Mouse (Mus musculus) hindbrain, embryonic 12.5 days (tissue): ENCODE measurements around the gene Zbtb9. TPM values are rescaled to one million over a fixed set of nuclear protein-coding genes. Genes with fewer than 3 reads are reported as not detected.
A peak's percentile ranks its signal among the peaks of the same experiment; 100 is the strongest.

Experiments used
- ATAC-seq: fragments of 200-750 bp; cut with Nextera tagmentation; 2 replicates; pipeline ENCODE4 v1.8.0; 2017; ENCODE audit warnings: moderate TSS enrichment; ENCODE audit not compliant: low FRiP score
- H3K27ac ChIP-seq: fragments of 300-500 bp; sonication (generic); 2 replicates; pipeline ENCODE4 v1.5.1; 2016; ENCODE audit warnings: mild to moderate bottlenecking
- H3K27me3 ChIP-seq: fragments of 300-500 bp; sonication (generic); 2 replicates; pipeline ENCODE4 v1.6.1; 2016; ENCODE audit warnings: mild to moderate bottlenecking
- H3K36me3 ChIP-seq: fragments of 300-500 bp; sonication (generic); 2 replicates; pipeline ENCODE4 v1.6.1; 2016; ENCODE audit warnings: mild to moderate bottlenecking
- H3K4me1 ChIP-seq: fragments of 300-500 bp; sonication (generic); 2 replicates; pipeline ENCODE4 v1.6.1; 2016
- H3K4me2 ChIP-seq: fragments of 300-500 bp; sonication (generic); replicated peaks from 2 replicates; pipeline ENCODE4 v1.6.1; 2016; ENCODE audit warnings: mild to moderate bottlenecking
- H3K4me3 ChIP-seq: fragments of 300-500 bp; sonication (generic); 2 replicates; pipeline ENCODE4 v1.5.1; 2016; ENCODE audit warnings: mild to moderate bottlenecking
- H3K9ac ChIP-seq: fragments of 300-500 bp; sonication (generic); 2 replicates; pipeline ENCODE4 v1.6.1; 2016; ENCODE audit warnings: mild to moderate bottlenecking, moderate library complexity
- H3K9me3 ChIP-seq: fragments of 300-500 bp; sonication (generic); replicated peaks from 2 replicates; pipeline ENCODE4 v1.6.1; 2016; ENCODE audit warnings: mild to moderate bottlenecking
- WGBS: fragments of 180-500 bp; shearing (Covaris S2); methylation state at CpG from one replicate; pipeline ENCODE4 v1.1.7; 2016; 5-methylcytosine and 5-hydroxymethylcytosine counted together
- polyA plus RNA-seq: library from polyadenylated mRNA; unstranded; fragments of >200 nt; fragmentation: Nextera tagmentation; extraction: Ambion mirVana; gene quantifications from 2 replicates; pipeline ENCODE4 v1.2.1, GENCODE M21; 2016

Zbtb9 gene
- polyA plus RNA-seq, 1 experiment from 2014 or later, result 19.4 TPM

DNA sequence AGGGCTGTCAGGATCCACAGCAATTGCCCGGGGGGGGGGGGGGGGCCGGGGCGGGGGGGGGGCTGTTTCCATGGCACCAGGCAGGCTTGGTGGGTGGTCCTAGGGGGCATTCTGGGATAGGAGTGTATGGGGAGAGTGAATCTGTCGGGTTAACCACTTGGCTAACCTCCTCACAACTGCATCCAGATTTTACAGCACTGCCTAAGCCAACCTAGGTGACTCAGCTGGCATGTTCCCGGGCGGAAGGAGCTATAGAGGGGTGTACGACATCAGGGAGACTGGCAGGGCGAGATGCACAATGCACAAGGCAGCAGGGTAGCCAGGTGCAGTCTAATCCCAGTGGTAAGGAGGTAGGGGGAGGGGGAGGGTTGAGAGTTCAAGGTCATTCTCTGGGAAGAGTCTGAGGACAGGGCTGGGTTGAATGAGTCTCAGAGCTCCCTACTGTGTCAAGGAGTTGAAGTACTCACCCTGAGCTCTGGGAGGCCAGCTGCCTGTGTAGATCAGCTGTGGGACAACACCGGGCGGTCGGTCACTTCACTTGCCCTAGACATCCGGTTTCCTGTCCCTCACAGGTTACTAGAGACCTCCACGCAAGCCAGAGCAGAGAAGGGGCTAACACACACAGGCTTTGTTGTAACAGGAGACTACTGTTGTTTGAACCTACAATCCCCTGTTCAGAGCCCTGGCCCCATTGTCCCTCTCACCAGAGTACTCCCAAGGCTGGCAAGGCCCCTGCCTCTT is 68.2 kb downstream of the Zbtb9 start:
- peak overlapping the region; percentile 14; the same call in 1 of the 2 replicates for H3K9ac ChIP-seq
- H3K4me3 ChIP-seq, result no peak overlapping the region
- peak overlapping the region; percentile 67 for H3K27ac ChIP-seq
- WGBS, result 36% methylated on average over 13 of the region's 13 CpGs
- peaks cover 42% of the 10 kb centered on the region for H3K4me1 ChIP-seq
- peak; percentile 31 for ATAC-seq
- H3K4me2 ChIP-seq, result no peak overlapping the region
- H3K27me3 ChIP-seq, result 0 out of 2 replicates have a peak, but pooled peaks cover 5% of the 10 kb centered on the region
- no peaks in the 10 kb centered on the region for H3K9me3 ChIP-seq
- no peaks in the 10 kb centered on the region for H3K36me3 ChIP-seq

DNA sequence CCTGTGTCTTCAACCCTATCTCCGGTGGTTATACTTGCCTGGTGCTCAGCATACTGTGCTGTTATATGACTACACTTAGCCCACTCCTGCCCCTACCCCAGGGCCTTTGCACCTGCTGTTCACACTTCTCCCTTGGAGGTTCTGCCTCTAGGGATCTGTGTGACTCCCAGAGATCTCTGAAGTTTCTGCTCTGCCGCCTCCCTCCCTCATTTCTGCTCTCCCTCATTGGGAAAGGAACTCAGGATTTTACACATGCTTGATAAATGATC is 68.8 kb downstream of the Zbtb9 start:
- 89% methylated on average over 2 of the region's 2 CpGs for WGBS
- Histone ChIP-seq H3K9ac (no peak overlapping the region), H3K36me3 (no peaks in the 10 kb centered on the region)

DNA sequence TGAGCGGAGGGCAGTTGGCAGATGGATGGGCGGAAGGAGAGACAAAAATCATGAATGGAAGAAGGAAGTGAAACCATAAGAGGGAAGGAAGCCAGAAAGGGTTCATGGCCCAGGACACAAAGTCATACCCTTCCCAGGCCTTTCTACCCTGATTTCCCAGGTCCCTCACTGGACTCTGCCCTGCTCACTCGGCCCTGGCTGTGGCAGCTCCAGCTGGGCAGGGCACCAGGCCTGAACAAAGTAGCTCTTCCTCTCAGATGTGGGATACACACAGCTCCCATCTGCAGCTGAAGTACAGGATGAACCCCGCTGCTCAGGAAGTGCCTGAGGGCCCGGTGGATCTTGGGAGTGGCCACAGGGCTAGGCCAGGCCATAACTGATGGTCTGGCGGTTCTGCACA is 69.9 kb downstream of the Zbtb9 start:
- ATAC-seq, result no peak
- no peaks in the 10 kb centered on the region for H3K36me3 ChIP-seq
- WGBS, result 60% methylated on average over 6 of the region's 6 CpGs
- H3K4me1 ChIP-seq, result peaks cover 39% of the 10 kb centered on the region
- no peak overlapping the region for H3K9ac ChIP-seq
- no peak overlapping the region for H3K4me3 ChIP-seq
- no peak overlapping the region for H3K27ac ChIP-seq
- no peak overlapping the region for H3K4me2 ChIP-seq
- 0 out of 2 replicates have a peak, but pooled peaks cover 5% of the 10 kb centered on the region for H3K27me3 ChIP-seq
- no peaks in the 10 kb centered on the region for H3K9me3 ChIP-seq

More for the DNA sequence above, 68.8 kb downstream of the Zbtb9 start:
- Histone ChIP-seq H3K4me2 (no peak overlapping the region), H3K27me3 (0 out of 2 replicates have a peak, but pooled peaks cover 5% of the 10 kb centered on the region), H3K9me3 (no peaks in the 10 kb centered on the region), H3K27ac (no peak overlapping the region), H3K4me3 (no peak overlapping the region), H3K4me1 (peaks cover 39% of the 10 kb centered on the region)
- ATAC-seq, result no peak

GRCm38 (mm10) chr17:27045164-27045563 is 72.2 kb downstream of the Zbtb9 start:
- Histone ChIP-seq H3K4me3 (no peak overlapping the region), H3K36me3 (no peaks in the 10 kb centered on the region), H3K4me2 (no peak overlapping the region), H3K9ac (no peak overlapping the region), H3K27me3 (no peaks in the 10 kb centered on the region), H3K9me3 (no peaks in the 10 kb centered on the region), H3K4me1 (peaks cover 20% of the 10 kb centered on the region), H3K27ac (no peak overlapping the region)
- WGBS, result 89% methylated on average over 6 of the region's 6 CpGs
- ATAC-seq, result no peak

GRCm38 (mm10) chr17:27047762-27048444 is 74.9 kb downstream of the Zbtb9 start:
- Histone ChIP-seq H3K4me3 (no peak overlapping the region), H3K4me2 (no peak overlapping the region), H3K9me3 (no peaks in the 10 kb centered on the region), H3K9ac (no peak overlapping the region), H3K36me3 (no peaks in the 10 kb centered on the region), H3K27me3 (0 out of 2 replicates have a peak, but pooled peaks cover 3% of the 10 kb centered on the region), H3K4me1 (peaks cover 6% of the 10 kb centered on the region), H3K27ac (no peak overlapping the region; the same call in 1 of the 2 replicates)
- no peak for ATAC-seq
- WGBS, result 80% methylated on average over 14 of the region's 14 CpGs

DNA sequence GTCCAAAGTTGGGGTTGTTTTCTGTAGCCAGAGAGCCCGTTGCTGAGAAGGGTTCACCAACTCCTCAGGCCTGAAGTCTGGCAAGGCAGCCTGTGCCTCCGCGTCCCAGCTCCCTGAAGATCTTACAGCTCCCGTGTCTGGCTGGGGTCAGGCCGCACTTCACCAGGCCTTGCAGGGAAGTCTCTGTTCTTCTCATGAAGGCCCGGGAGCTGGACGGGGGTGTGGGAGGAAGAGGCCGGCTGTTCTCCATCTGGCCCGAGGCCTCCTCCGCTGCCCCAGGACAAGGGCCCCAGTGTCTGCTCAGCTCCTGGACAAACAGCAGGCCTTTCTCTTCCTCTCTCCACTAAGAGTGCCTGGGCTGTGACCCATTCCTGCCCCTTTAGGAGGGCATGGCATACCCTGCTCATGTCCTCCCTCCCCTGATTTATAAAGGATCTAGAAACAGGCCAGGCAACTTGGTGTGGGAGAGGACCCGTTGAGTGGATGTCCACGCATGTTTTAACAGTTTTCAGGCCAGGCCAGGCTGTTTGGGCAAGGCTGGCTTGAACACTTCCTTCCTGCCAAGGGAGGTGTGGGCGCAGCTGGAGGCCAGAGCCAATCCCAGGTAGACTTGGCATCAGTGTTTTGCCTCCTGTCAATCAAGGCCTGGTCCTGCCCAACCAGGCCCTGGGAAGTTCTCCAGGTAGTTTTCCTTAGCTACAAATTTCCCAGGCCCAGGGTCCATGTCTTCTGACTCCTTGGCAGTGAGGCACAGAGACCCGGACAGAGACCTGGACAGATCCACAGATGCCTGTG is 75.7 kb downstream of the Zbtb9 start:
- no peak for ATAC-seq

DNA sequence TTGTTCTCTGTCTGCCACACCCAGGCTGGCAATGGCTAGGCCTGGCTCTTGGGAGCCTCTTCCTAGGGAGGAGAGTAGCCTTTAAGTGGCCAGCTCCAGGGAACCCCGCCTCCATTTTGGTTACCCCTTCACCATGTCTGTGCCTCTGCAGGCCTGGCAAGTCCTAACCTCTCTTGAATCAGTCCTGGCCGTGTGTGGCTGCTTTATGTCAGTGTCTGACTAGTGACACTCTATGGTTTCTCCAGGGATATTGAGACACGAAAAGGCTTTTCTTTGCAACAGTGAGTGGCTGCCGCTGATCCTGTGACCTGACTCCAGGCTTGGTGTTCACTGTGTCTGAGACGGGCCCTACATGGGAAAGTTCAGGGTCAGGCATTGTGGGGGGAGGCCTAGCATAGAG is 77.9 kb downstream of the Zbtb9 start:
- Histone ChIP-seq H3K4me3 (no peak overlapping the region), H3K4me2 (no peak overlapping the region), H3K9me3 (no peaks in the 10 kb centered on the region), H3K27ac (no peak overlapping the region), H3K4me1 (peaks cover under 1% of the 10 kb centered on the region; the same call in 1 of the 2 replicates), H3K9ac (no peak overlapping the region), H3K36me3 (no peaks in the 10 kb centered on the region), H3K27me3 (peaks cover 14% of the 10 kb centered on the region)
- 60% methylated on average over 5 of the region's 5 CpGs for WGBS
- no peak for ATAC-seq

More for the DNA sequence above, 75.7 kb downstream of the Zbtb9 start:
- 65% methylated on average over 14 of the region's 14 CpGs for WGBS
- H3K27ac ChIP-seq, result peak overlapping the region; percentile 1; the same call in 1 of the 2 replicates
- peaks cover 6% of the 10 kb centered on the region; the same call in 1 of the 2 replicates for H3K27me3 ChIP-seq
- no peak overlapping the region for H3K4me3 ChIP-seq
- H3K9me3 ChIP-seq, result no peaks in the 10 kb centered on the region
- no peaks in the 10 kb centered on the region for H3K36me3 ChIP-seq
- no peak overlapping the region for H3K9ac ChIP-seq
- no peaks in the 10 kb centered on the region for H3K4me1 ChIP-seq
- no peak overlapping the region for H3K4me2 ChIP-seq

DNA sequence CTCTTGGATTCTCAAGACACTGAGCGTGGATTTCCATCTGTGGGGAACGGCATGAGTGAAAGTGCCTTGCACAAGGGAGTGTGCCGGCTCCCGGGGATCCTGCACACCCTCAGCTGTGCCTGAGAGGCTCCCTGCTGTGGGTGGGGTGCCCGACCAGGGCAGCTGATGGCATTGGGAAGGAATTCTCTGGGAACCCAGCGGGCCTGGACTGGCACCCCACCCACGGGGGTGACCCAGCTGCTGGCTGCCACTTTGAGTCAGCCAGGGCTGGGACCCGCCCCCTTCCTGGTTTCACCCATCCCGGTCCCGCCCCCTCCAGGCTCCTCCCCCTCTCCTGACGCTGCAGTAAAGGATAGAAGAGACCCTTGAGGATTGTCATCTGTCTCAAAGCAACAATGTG is 78.5 kb downstream of the Zbtb9 start:
- Histone ChIP-seq H3K4me1 (peaks cover 5% of the 10 kb centered on the region; the same call in 1 of the 2 replicates), H3K9me3 (no peaks in the 10 kb centered on the region), H3K4me2 (no peak overlapping the region), H3K27me3 (peaks cover 21% of the 10 kb centered on the region), H3K27ac (no peak overlapping the region), H3K36me3 (no peaks in the 10 kb centered on the region), H3K4me3 (no peak overlapping the region), H3K9ac (no peak overlapping the region)
- 44% methylated on average over 10 of the region's 11 CpGs for WGBS
- ATAC-seq, result no peak

- 1% methylated on average over 13 of the region's 13 CpGs for WGBS
- Histone ChIP-seq H3K27me3 (peaks cover 54% of the 10 kb centered on the region), H3K36me3 (no peaks in the 10 kb centered on the region), H3K4me1 (peaks cover 17% of the 10 kb centered on the region), H3K4me3 (peak overlapping the region; percentile 48; the same call in 1 of the 2 replicates), H3K4me2 (peak overlapping the region; percentile 62), H3K9me3 (no peaks in the 10 kb centered on the region), H3K9ac (no peak overlapping the region), H3K27ac (no peak overlapping the region)
- ATAC-seq, result no peak
Observed at GRCm38 (mm10) chr17:27056170-27056569, 83.2 kb downstream of the Zbtb9 start.

DNA sequence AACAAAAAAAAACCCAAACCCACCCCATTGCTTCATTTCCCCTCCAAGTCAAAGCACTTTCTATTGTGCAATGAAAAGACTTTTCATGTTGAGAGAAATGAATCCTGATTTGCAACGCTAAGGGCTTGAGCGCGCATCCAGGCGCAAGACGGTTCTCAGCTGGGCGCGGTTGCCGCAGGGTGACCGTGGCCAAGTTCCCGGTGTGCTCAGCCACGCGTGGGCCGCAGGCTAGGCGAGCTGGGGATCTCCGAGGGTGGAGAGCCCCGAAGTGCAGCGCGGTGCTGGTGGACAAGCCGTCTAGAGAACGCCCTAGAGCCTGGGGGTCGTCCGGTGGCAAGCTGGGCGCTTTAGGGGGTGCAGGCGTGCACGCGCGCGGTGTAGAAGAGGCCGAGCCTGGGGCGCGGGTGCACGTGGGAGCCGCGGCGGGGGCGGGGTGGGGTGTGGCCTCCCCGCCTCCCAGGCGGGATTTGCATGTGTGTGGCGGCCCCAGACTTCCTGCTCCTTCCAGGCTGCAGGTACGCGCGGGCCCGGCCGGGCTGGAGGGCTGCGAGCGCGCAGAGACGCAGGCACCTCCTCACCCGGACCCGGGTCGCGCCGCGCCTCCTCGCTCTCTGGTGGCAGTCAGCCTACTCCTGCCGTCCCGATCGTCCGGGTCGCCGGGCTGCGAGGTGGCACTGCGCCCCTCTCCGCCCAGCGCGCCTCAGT is 84.0 kb downstream of the Zbtb9 start, which contains the start of gene Itpr3:
TSS of gene Itpr3 (plus strand) at position 493 of the 705 bp plus-strand sequence.
- Histone ChIP-seq H3K4me1 (peaks cover 17% of the 10 kb centered on the region), H3K27me3 (peaks cover 54% of the 10 kb centered on the region), H3K4me3 (peak within 1 kb of the TSS; percentile 48), H3K27ac (peak within 1 kb of the TSS; percentile 17; the same call in 1 of the 2 replicates), H3K9ac (peak within 1 kb of the TSS; percentile 59), H3K4me2 (peak within 1 kb of the TSS; percentile 62), H3K36me3 (no peaks in the 10 kb centered on the region), H3K9me3 (no peaks in the 10 kb centered on the region)
- WGBS, result under 1% methylated on average over 62 of the region's 66 CpGs
- ATAC-seq, result no peak

- Histone ChIP-seq H3K27me3 (peaks cover 54% of the 10 kb centered on the region), H3K27ac (no peak overlapping the region), H3K9me3 (no peaks in the 10 kb centered on the region), H3K4me3 (peak overlapping the region; percentile 48), H3K9ac (peak overlapping the region; percentile 59), H3K4me1 (peaks cover 17% of the 10 kb centered on the region), H3K4me2 (peak overlapping the region; percentile 62), H3K36me3 (no peaks in the 10 kb centered on the region)
- ATAC-seq, result no peak
- 1% methylated on average over 24 of the region's 24 CpGs for WGBS
Observed at GRCm38 (mm10) chr17:27057517-27058055, 84.6 kb downstream of the Zbtb9 start.
